Mouse (Mus musculus): ENCODE data around the gene Kif23. TPM values are rescaled to one million over a fixed set of nuclear protein-coding genes. Genes with fewer than 3 reads are reported as not detected.

Kif23 gene
- polyA plus RNA-seq, 1 experiment: 38.3 TPM

- no peak for TF ChIP-seq GATA1 (IDR thresholded peaks at IDR 0.05; ENCODE audit: low read length)
Observed at GRCm38 (mm10) chr9:61889855-61890254, 56.7 kb downstream of the Kif23 start.

- TF ChIP-seq GATA1 (IDR thresholded peaks at IDR 0.05; ENCODE audit: low read length): no peak
Observed at GRCm38 (mm10) chr9:61887661-61888379, 58.8 kb downstream of the Kif23 start.

- TF ChIP-seq GATA1 (IDR thresholded peaks at IDR 0.05; ENCODE audit: low read length): no peak
Observed at GRCm38 (mm10) chr9:61885964-61886363, 60.6 kb downstream of the Kif23 start.

GRCm38 (mm10) chr9:61884936-61885335 lies 61.6 kb downstream of the Kif23 start:
- TF ChIP-seq GATA1 (IDR thresholded peaks at IDR 0.05; ENCODE audit: low read length): no peak

GRCm38 (mm10) chr9:61884375-61884774 lies 62.2 kb downstream of the Kif23 start:
- TF ChIP-seq GATA1 (IDR thresholded peaks at IDR 0.05; ENCODE audit: low read length): no peak

- TF ChIP-seq GATA1 (IDR thresholded peaks at IDR 0.05; ENCODE audit: low read length): no peak
Observed at GRCm38 (mm10) chr9:61882179-61882578, 64.4 kb downstream of the Kif23 start.

GRCm38 (mm10) chr9:61878889-61879288 lies 67.7 kb downstream of the Kif23 start:
- TF ChIP-seq GATA1 (IDR thresholded peaks at IDR 0.05; ENCODE audit: low read length): no peak

GRCm38 (mm10) chr9:61877373-61878112 lies 69.0 kb downstream of the Kif23 start:
- no peak for TF ChIP-seq GATA1 (IDR thresholded peaks at IDR 0.05; ENCODE audit: low read length)

GRCm38 (mm10) chr9:61873325-61873724 lies 73.2 kb downstream of the Kif23 start:
- TF ChIP-seq GATA1 (IDR thresholded peaks at IDR 0.05; ENCODE audit: low read length): no peak

- no peak for TF ChIP-seq GATA1 (IDR thresholded peaks at IDR 0.05; ENCODE audit: low read length)
Observed at GRCm38 (mm10) chr9:61872246-61872941, 74.2 kb downstream of the Kif23 start.

- TF ChIP-seq GATA1 (IDR thresholded peaks at IDR 0.05; ENCODE audit: low read length): no peak
Observed at GRCm38 (mm10) chr9:61871839-61872238, 74.7 kb downstream of the Kif23 start.

- no peak for TF ChIP-seq GATA1 (IDR thresholded peaks at IDR 0.05; ENCODE audit: low read length)
Observed at GRCm38 (mm10) chr9:61867659-61868058, 78.9 kb downstream of the Kif23 start.

Other genes starting within 250 kb of the Kif23 start
- gene Rplp1, start 32.2 kb downstream of the Kif23 start, polyA plus RNA-seq (2012): 25,653 and 26,686 TPM in 2 replicates
- gene Paqr5, start 80.1 kb upstream of the Kif23 start, polyA plus RNA-seq (2012): not detected in 2 replicates
- gene Glce, start 175.9 kb upstream of the Kif23 start, polyA plus RNA-seq (2012): 4.6 and 6.6 TPM in 2 replicates

Measured in G1E-ER4 (cell line).